Mouse (Mus musculus) regulatory T cell (primary cell): ENCODE measurements around the gene Trmo.

ENCODE experiments used
- in situ Hi-C: fragments of 300-600 bp; cut with MboI, MseI; formaldehyde crosslinking; loops from one replicate; pipeline ENCODE4 v1.15.1; 2025; ENCODE audit warnings: high pct_unique_total_duplicates

Gene Trmo

DNA sequence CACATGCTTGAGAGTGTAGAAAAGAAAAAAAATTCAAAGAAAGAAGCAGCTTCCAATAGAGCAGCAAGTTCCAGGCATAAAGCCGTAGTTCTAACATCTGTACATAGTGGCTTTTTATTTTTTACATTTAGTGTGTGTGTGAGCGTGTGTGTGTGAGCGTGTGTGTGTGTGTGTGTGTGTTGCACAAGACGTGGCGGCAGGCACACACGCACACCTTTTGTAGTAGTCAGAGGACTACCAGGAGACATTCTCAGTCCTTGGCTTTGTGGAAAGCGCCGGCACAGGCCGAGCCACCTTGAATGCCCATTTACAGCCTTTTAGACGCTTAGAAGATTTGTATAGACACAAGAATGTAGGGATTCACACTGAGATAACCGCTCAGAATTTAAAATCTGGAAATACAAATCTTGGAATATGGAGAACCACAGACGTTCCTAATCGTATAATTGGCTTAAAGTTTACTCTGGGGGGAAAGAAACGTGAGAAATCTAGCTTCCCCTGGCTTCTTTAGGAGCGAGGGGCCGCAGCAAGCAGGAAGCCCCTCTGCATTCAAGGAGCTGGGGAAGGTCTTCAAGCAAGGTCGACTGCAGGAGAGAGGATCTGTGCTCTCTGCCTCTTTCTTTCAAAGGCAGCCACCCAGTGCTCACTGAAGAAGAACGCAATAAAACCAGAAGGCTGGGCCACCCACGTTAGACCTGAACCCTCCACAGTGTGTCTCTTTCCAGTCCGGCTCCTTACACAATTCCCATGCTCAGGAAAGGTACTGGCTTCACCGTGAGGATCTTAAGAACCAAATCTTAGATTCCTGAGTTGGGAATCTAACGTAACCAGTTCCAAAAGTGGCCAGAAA is 47.2 kb downstream of the Trmo start:
- in situ Hi-C loops: loop anchor here (5.0 kb wide), 1 partner anchor 45 kb away; no protein-coding TSS in a partner anchor

DNA sequence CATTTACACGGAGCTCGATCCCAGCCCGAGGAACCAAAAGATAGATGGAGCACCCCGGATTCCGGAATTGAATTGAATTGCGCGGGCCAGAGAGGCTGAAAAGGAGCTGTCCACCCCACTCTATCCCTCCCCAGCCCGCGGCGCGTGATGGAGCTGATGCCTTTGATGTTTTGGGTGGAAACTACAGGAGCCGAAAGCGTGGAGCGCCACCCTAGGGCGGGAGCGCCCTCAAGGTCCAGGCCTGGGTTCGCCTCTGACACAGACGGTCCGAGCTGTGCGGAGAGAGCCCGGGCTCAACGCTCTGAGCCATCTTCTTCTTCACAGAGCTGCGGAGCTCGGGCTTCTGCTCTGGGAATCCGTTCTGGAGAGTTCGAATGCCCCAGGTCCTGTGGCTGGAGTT is 49.7 kb downstream of the Trmo start:
- in situ Hi-C loops: loop anchor here (10.0 kb wide), 1 partner anchor 435 kb away; no protein-coding TSS in a partner anchor

DNA sequence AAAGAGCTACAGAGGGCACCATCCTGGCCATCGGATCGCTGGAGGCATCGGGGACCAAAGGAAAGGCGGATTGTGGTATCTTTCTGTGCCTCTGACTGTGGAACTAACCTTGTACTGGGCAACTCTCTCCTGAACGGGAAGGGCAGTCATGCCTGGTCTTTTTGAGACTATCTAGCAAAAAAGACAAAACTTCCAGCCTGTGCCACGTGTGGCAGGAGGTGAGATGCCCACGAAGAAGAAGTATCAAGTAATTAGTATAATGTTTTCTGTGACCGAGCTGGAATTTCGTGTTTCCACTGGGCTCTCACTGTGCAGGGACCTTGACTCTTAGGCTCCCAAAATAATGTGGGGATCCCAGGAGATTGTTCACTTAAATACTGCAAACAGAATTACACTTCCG is 50.2 kb downstream of the Trmo start:
- in situ Hi-C loops: loop anchor here (10.0 kb wide), 1 partner anchor 436 kb away; no protein-coding TSS in a partner anchor

DNA sequence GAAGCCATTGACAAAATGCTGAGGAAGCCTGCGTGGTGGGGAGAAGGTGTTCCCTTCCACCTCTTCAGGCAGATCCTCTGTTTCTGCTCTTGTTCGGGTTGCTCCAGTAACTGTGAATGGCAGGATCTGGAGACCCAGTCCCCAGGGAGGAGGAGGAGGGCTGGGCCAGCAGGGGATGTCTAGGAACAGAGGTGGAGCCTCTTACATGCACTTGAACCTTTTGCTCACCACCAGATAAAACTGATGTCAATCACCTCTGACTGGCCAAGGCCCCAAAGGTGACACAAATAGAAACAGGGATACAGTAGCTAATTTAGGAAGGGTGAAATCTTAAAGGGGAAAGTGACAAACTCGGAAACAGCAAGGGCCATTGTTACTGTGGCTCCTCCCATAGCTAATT is 51.2 kb downstream of the Trmo start:
- in situ Hi-C loops: loop anchor here (10.0 kb wide), 1 partner anchor 437 kb away; no protein-coding TSS in a partner anchor

DNA sequence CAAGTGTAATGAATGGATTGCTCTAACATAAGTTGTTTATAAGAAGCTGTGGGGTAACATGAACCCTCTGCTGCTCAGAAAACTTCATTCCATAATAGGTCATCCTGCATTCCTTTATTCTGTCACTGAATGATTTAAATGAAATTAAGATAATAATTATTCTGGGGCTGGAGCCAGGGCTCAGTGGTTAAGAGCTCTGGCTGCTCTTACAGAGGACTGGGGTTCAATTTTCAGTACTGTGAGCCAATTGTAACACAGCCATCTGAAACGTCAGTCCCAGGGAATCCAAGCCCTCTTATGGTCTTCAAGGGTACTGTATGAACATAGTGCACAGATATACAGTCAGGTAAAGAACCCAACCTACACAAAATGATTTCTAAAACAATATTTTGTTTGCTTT is 53.4 kb downstream of the Trmo start:
- in situ Hi-C loops: loop anchor here (10.0 kb wide), 1 partner anchor 439 kb away; no protein-coding TSS in a partner anchor

DNA sequence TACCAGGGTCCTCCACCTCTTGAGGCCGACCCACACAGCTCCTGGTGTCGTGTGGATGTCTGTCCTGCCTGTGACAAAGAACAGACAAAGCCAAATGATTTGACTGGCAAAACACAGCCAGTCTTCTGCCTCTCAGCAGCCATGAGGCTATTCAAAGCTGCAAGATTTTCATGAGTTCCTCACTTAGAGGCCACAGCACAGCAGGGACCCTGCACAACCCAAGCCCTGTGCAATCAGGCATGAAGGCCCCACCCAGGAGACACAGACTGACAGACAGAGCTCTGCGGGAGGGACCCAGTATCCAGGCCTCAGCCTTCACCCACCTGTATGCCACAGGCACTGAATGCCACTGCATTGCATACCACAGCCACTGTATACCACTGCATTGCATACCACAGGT is 60.3 kb downstream of the Trmo start:
- in situ Hi-C loops: no loop called here
